Mouse (Mus musculus) CH12.LX (cell line): ENCODE measurements around the gene Cox19.

Experiments used
- CTCF ChIP-seq, 2 experiments: IDR thresholded peaks in 1 of 2; conservative IDR thresholded peaks in 1 of 2; 2 replicates each; pipeline ENCODE4 v1.5.1; 2011 to 2012; ENCODE audit warnings: low read depth in 2 of 2, low read length in 2 of 2, improper control_type of control experiment in 1 of 2, inconsistent platforms in 1 of 2, mild to moderate bottlenecking in 1 of 2, moderate library complexity in 1 of 2
- ETS1 ChIP-seq: conservative IDR thresholded peaks from 2 replicates; pipeline ENCODE4 v1.6.1; 2012; ENCODE audit warnings: low read depth, mild to moderate bottlenecking, inconsistent platforms, low read length, improper control_type of control experiment, moderate library complexity
- JUN ChIP-seq: IDR thresholded peaks from 2 replicates; pipeline ENCODE4 v1.6.1; 2011; ENCODE audit warnings: low read depth, mild to moderate bottlenecking, low read length, improper control_type of control experiment, moderate library complexity; ENCODE audit not compliant: insufficient read depth
- MAX ChIP-seq: IDR thresholded peaks from 2 replicates; pipeline ENCODE4 v1.6.1; 2011; ENCODE audit warnings: low read length, improper control_type of control experiment
- POLR2A ChIP-seq: IDR thresholded peaks from 2 replicates; pipeline ENCODE4 v1.6.1; 2011; ENCODE audit warnings: low read depth, mild to moderate bottlenecking, improper control_type of control experiment, low read length
- RCOR1 ChIP-seq: conservative IDR thresholded peaks from 2 replicates; pipeline ENCODE4 v1.6.1; 2012; ENCODE audit warnings: low read depth, mild to moderate bottlenecking, inconsistent platforms, low read length, improper control_type of control experiment
- SMC3 ChIP-seq: IDR thresholded peaks from 2 replicates; pipeline ENCODE4 v1.6.1; 2011; ENCODE audit warnings: low read depth, low read length, improper control_type of control experiment
- TBP ChIP-seq: conservative IDR thresholded peaks from 2 replicates; pipeline ENCODE4 v1.6.1; 2011; ENCODE audit warnings: low read depth, low read length, improper control_type of control experiment
- TCF12 ChIP-seq: IDR thresholded peaks from 2 replicates; pipeline ENCODE4 v1.6.1; 2014; ENCODE audit warnings: low read depth, mild to moderate bottlenecking, inconsistent platforms, low read length, improper control_type of control experiment
- UBTF ChIP-seq: IDR thresholded peaks from 2 replicates; pipeline ENCODE4 v1.6.1; 2012; ENCODE audit warnings: low read depth, mild to moderate bottlenecking, inconsistent platforms, low read length, improper control_type of control experiment, moderate library complexity
- ZNF384 ChIP-seq: IDR thresholded peaks from 2 replicates; pipeline ENCODE4 v1.6.1; 2012; ENCODE audit warnings: low read depth, low read length, improper control_type of control experiment, inconsistent platforms

DNA sequence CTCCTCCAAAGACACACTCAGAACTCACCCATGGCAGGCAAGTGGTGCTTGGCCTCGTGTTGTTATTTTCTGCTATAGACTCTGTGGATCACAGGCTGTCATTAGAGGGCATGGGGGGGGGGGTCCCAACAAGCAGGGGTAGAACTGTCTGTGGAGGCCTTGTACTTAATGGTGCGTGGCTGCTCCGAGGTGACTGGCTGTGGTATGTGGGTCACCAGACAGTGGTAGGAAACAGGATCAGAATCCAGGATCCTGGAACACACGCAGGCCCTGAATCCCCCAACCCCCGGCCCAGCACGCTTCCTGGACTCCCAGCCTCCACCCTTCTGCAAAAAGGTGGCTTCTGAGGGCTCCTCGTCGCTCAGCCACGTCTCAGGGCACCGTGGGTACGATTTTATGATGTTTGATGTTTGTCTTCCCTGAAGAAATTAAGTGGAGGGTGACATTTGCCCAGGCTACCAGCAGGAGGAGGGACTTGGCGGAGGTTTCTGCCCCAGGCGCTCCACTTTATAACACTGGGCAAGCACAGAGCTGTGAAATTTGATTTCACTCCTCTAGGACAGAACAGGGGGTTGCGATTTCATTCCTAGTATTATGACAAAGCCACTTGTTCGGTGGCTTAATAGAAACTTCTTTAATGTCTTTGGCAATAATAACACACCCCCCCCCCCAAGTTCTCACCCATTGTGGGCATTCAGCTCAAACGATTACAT, 17.8 kb downstream of the Cox19 start:
- TF ChIP-seq POLR2A (no peak), JUN (no peak), MAX (no peak), CTCF (conservative IDR thresholded peaks at IDR 0.05 in 1 of 2, IDR thresholded peaks at IDR 0.05 in 1 of 2; ENCODE audit: low read depth in 2 of 2, low read length in 2 of 2) (no peak), SMC3 (no peak), ETS1 (no peak), TCF12 (no peak), ZNF384 (no peak), TBP (no peak), RCOR1 (no peak), UBTF (no peak)
